Mouse (Mus musculus): ENCODE results near the gene Phactr2.

DNA sequence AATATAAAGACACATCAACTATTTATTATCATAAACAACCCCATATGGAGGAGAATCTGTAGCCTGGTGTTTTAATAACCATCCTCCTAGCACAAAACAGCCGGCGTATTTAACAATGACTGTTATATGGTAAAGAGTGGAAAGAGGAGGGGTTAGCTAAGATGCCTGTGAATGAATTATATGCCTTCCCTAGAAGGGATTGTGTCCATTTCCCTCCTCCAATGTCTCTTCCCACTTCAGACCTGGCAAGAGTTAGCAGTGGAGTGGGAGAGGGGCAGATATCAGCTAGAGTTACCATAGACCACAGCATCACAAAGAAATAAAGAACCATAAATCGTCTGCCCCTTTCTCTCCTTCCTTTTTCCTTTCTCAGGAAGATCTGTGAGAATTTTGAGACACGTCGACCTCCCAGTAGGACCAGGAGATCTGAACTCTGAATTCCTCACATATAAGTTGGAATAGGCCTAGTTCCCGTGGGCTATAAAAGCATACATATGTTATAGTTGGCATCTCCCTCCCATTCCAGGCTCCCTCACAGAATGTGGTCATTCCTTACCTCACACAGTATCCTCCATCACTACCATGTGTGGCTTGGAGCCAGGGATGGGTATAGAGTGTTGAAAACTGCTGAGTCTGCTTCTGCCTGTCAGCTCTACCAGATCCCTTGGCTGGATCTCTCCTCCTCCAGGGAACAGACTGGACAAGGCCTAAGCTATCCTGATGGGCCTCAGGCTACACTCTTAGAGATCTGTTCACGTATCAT, 25.7 kb downstream of the Phactr2 start:
- no peak for TF ChIP-seq CTCF (conservative IDR thresholded peaks at IDR 0.05 in 1 of 2, IDR thresholded peaks at IDR 0.05 in 1 of 2; ENCODE audit: low read depth in 2 of 2, low read length in 2 of 2)
- TF ChIP-seq CHD1 (IDR thresholded peaks at IDR 0.05; ENCODE audit: low read depth, low read length) = no peak
- TF ChIP-seq MAX (IDR thresholded peaks at IDR 0.05; ENCODE audit: low read length) = no peak
- TF ChIP-seq EP300 (IDR thresholded peaks at IDR 0.05; ENCODE audit: low read length) = no peak
- TF ChIP-seq POLR2A (IDR thresholded peaks at IDR 0.05; ENCODE audit: low read depth, low read length) = no peak
- TF ChIP-seq MAFK (IDR thresholded peaks at IDR 0.05; ENCODE audit: insufficient replicate concordance, low read length) = no peak
- no peak for TF ChIP-seq ZC3H11A (IDR thresholded peaks at IDR 0.05; ENCODE audit: low read depth, low read length)
- no peak for TF ChIP-seq RCOR1 (conservative IDR thresholded peaks at IDR 0.05; ENCODE audit: low read depth, low read length)
- no peak for TF ChIP-seq USF2 (conservative IDR thresholded peaks at IDR 0.05; ENCODE audit: low read depth, low read length)
- TF ChIP-seq CHD2 (IDR thresholded peaks at IDR 0.05; ENCODE audit: low read length) = no peak
- TF ChIP-seq ETS1 (conservative IDR thresholded peaks at IDR 0.05; ENCODE audit: low read depth, low read length) = no peak
- no peak for TF ChIP-seq ZMIZ1 (IDR thresholded peaks at IDR 0.05; ENCODE audit: low read depth, low read length)
- TF ChIP-seq MXI1 (IDR thresholded peaks at IDR 0.05; ENCODE audit: low read depth, low read length) = no peak
- no peak for TF ChIP-seq ELF1 (IDR thresholded peaks at IDR 0.05; ENCODE audit: low read depth, low read length)
